Mouse (Mus musculus) kidney, adult 2 months (tissue): ENCODE results near the gene Mylip. TPM values are rescaled to one million over a fixed set of nuclear protein-coding genes. Genes with fewer than 3 reads are reported as not detected.

ENCODE experiments used
- DNase-seq: peaks from one replicate; pipeline ENCODE4 v3.0.0; 2021
- H3K27ac ChIP-seq: fragments of 200-500 bp; 2 replicates; pipeline ENCODE4 v1.5.1; 2012; ENCODE audit warnings: low read depth, low read length, control low read depth, inconsistent platforms; ENCODE audit not compliant: insufficient read depth
- H3K27me3 ChIP-seq: fragments of 200-500 bp; replicated peaks from 2 replicates; pipeline ENCODE4 v1.6.1; 2012; ENCODE audit warnings: mild to moderate bottlenecking, moderate library complexity, low read length, inconsistent platforms; ENCODE audit not compliant: control insufficient read depth, insufficient read depth
- H3K36me3 ChIP-seq: fragments of 200-500 bp; 2 replicates; pipeline ENCODE4 v1.6.1; 2012; ENCODE audit warnings: mild to moderate bottlenecking, moderate library complexity, low read length, inconsistent platforms; ENCODE audit not compliant: control insufficient read depth, insufficient read depth
- H3K4me1 ChIP-seq: fragments of 200-500 bp; 2 replicates; pipeline ENCODE4 v1.6.1; 2011; ENCODE audit warnings: low read length; ENCODE audit not compliant: control insufficient read depth, insufficient read depth
- H3K4me3 ChIP-seq: fragments of 200-500 bp; 2 replicates; pipeline ENCODE4 v1.5.1; 2011; ENCODE audit warnings: mild to moderate bottlenecking, low read depth, low read length, control low read depth; ENCODE audit not compliant: insufficient read depth
- CTCF ChIP-seq: fragments of 200-500 bp; conservative IDR thresholded peaks from 2 replicates; pipeline ENCODE4 v1.5.1; 2011; ENCODE audit warnings: low read depth, mild to moderate bottlenecking, control low read depth, low read length, moderate library complexity, mixed read lengths; ENCODE audit not compliant: insufficient read depth, insufficient read length
- POLR2A ChIP-seq: fragments of 200-500 bp; IDR thresholded peaks from one replicate; pipeline ENCODE4 v1.6.1; 2011; ENCODE audit warnings: low read depth, low read length, control low read depth
- WGBS: fragments of 180-500 bp; shearing (Covaris S2); methylation state at CpG from one replicate; pipeline ENCODE4 v1.1.7; 2018; 5-methylcytosine and 5-hydroxymethylcytosine counted together
- polyA plus RNA-seq: library from polyadenylated mRNA; depleted of rRNA; stranded (reverse); fragments of >200 nt; gene quantifications from 2 replicates; pipeline ENCODE4 v1.2.3, GENCODE M21; 2012

Gene Mylip
- polyA plus RNA-seq, 1 experiment = 29.4 TPM

- no peaks in the 10 kb centered on the region for H3K4me1 ChIP-seq
- no peak for TF ChIP-seq POLR2A
- TF ChIP-seq CTCF = no peak
- no peak overlapping the region for H3K27ac ChIP-seq
- no peak overlapping the region for H3K4me3 ChIP-seq
- H3K36me3 ChIP-seq = no peaks in the 10 kb centered on the region
- WGBS = 88% methylated on average over 6 of the region's 6 CpGs
- no peaks in the 10 kb centered on the region for H3K27me3 ChIP-seq
- DNase-seq = no peak
Measured at GRCm38 (mm10) chr13:45385521-45385920, 4.0 kb upstream of the Mylip start.

GRCm38 (mm10) chr13:45386253-45386652 lies 3.3 kb upstream of the Mylip start:
- no peak for DNase-seq
- no peaks in the 10 kb centered on the region for H3K36me3 ChIP-seq
- peaks cover 2% of the 10 kb centered on the region; the same call in 1 of the 2 replicates for H3K4me1 ChIP-seq
- WGBS = 91% methylated on average over 14 of the region's 14 CpGs
- no peak overlapping the region for H3K4me3 ChIP-seq
- no peak overlapping the region for H3K27ac ChIP-seq
- H3K27me3 ChIP-seq = no peaks in the 10 kb centered on the region
- TF ChIP-seq CTCF (no peak), POLR2A (no peak)

- Histone ChIP-seq H3K4me3 (no peak overlapping the region), H3K27me3 (no peaks in the 10 kb centered on the region), H3K36me3 (no peaks in the 10 kb centered on the region; the same call in 1 of the 2 replicates), H3K4me1 (peaks cover 8% of the 10 kb centered on the region), H3K27ac (no peak overlapping the region)
- TF ChIP-seq CTCF = no peak
- no peak for TF ChIP-seq POLR2A
- DNase-seq = no peak
- WGBS = 95% methylated on average over 4 of the region's 4 CpGs
Measured at GRCm38 (mm10) chr13:45387231-45387630, 2.3 kb upstream of the Mylip start.

- 86% methylated on average over 16 of the region's 16 CpGs for WGBS
- no peaks in the 10 kb centered on the region for H3K27me3 ChIP-seq
- no peak for DNase-seq
- no peak for TF ChIP-seq POLR2A
- TF ChIP-seq CTCF = no peak
- no peak overlapping the region for H3K27ac ChIP-seq
- H3K36me3 ChIP-seq = peaks cover 1% of the 10 kb centered on the region; the same call in 1 of the 2 replicates
- no peak overlapping the region for H3K4me3 ChIP-seq
- H3K4me1 ChIP-seq = peaks cover 16% of the 10 kb centered on the region
Measured at GRCm38 (mm10) chr13:45388254-45388805, 1.2 kb upstream of the Mylip start.

GRCm38 (mm10) chr13:45388889-45389288 lies 653 bp upstream of the Mylip start:
- no peak for DNase-seq
- Histone ChIP-seq H3K36me3 (peaks cover 1% of the 10 kb centered on the region; the same call in 1 of the 2 replicates), H3K4me1 (peaks cover 16% of the 10 kb centered on the region), H3K4me3 (peak overlapping the region; percentile 34; the same call in 1 of the 2 replicates), H3K27me3 (no peaks in the 10 kb centered on the region), H3K27ac (no peak overlapping the region)
- TF ChIP-seq POLR2A (no peak), CTCF (no peak)
- 35% methylated on average over 4 of the region's 4 CpGs for WGBS

DNA sequence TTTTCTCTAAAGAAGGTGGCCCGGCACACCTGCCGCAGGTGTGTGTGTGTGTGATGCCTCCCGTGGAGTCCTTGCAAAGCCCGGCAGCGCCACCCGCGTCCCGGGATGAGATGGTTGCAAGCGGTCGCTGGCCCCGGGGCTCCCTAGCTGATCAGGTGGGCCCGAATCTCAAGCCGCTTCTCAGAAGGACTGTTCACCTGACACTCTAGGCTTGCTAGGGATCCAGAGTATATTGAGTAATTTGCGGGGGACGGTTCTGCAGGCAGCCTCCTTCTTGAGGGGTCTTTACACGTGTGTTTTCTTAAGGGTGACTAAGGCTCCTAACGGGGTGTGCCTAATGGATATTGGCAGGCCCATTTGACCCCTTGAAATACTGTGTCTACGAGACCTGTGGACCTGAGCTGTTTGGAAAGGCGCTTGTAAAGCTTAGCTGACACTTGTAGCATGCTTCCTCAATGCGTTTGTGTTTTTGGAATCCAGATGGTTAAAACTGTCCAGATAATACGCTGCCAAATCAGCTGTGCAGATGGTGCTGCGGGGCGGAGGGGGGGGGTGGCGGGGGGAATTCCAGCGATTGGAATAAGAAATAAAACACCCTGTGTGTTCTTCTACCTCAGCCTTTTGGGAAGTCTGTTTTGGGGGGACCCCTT lies 895 bp downstream of the Mylip start:
- H3K27me3 ChIP-seq = no peaks in the 10 kb centered on the region
- H3K36me3 ChIP-seq = peaks cover 3% of the 10 kb centered on the region; the same call in 1 of the 2 replicates
- TF ChIP-seq POLR2A (no peak), CTCF (no peak; the same call in 1 of the 2 replicates)
- H3K4me1 ChIP-seq = peaks cover 22% of the 10 kb centered on the region
- under 1% methylated on average over 25 of the region's 25 CpGs for WGBS
- DNase-seq = peak; percentile 62
- peak overlapping the region; percentile 91 for H3K4me3 ChIP-seq
- peak overlapping the region; percentile 99 for H3K27ac ChIP-seq
